12 mouse cellular contexts compared by ENCODE assay signal in genomic region chr12:95239158-95239779, GRCm38 (mm10).
"Had no signal": no experiment of that assay in that cellular context is flagged by ENCODE, and none has a peak within 500 bp of the region (broad histone marks: within the 10 kb centered on the region; RNA-seq: fewer than 3 reads in every experiment).

No protein-coding gene starts in this region.

- DNase-seq: kidney, adult 11 months; kidney, postnatal 25 days; lung, embryonic 14.5 days; lung, postnatal 10 days; lung, postnatal 4 days; right cerebral cortex, postnatal 14 days; thymus, adult 18-20 months; thymus, postnatal 25 days had no signal

- H3K27me3 ChIP-seq: limb, embryonic 15.5 days; liver, embryonic 15.5 days; midbrain, embryonic 12.5 days had no signal

- H3K27ac ChIP-seq: limb, embryonic 15.5 days; liver, embryonic 15.5 days; midbrain, embryonic 12.5 days had no signal

- H3K9ac ChIP-seq: limb, embryonic 15.5 days; liver, embryonic 15.5 days; lung, embryonic 14.5 days; midbrain, embryonic 12.5 days had no signal

- ATAC-seq: midbrain, embryonic 16.5 days had no signal

- H3K4me1 ChIP-seq: limb, embryonic 15.5 days; liver, embryonic 15.5 days; midbrain, embryonic 12.5 days had no signal

- H3K4me3 ChIP-seq: limb, embryonic 15.5 days; liver, embryonic 15.5 days; midbrain, embryonic 12.5 days had no signal

- H3K36me3 ChIP-seq: limb, embryonic 15.5 days; liver, embryonic 15.5 days; midbrain, embryonic 12.5 days had no signal

- H3K9me3 ChIP-seq: limb, embryonic 15.5 days; liver, embryonic 15.5 days; midbrain, embryonic 12.5 days had no signal

- H3K4me2 ChIP-seq: limb, embryonic 15.5 days; liver, embryonic 15.5 days; lung, embryonic 14.5 days; midbrain, embryonic 12.5 days had no signal
